Mouse (Mus musculus): Measurements from ENCODE around the gene Rbm47. TPM values are rescaled to one million over a fixed set of nuclear protein-coding genes. Genes with fewer than 3 reads are reported as not detected.

The Rbm47 gene
- polyA plus RNA-seq, 1 experiment from 2014 or later, result 53.2 TPM

GRCm38 (mm10) chr5:66170591-66170990, 2.3 kb downstream of the Rbm47 start:
- Histone ChIP-seq H3K9me3 (ENCODE audit: control insufficient read depth, low read depth, low read length) (no peaks in the 10 kb centered on the region), H3K9ac (replicated peaks; ENCODE audit: low read depth, low read length) (no peak overlapping the region), H3K36me3 (ENCODE audit: control insufficient read depth, insufficient read depth, low read length) (no peaks in the 10 kb centered on the region), H3K4me2 (replicated peaks; ENCODE audit: low read depth, low read length) (no peak overlapping the region), H3K4me3 (ENCODE audit: low read depth, low read length) (no peak overlapping the region), H3K27ac (ENCODE audit: low read length) (no peak overlapping the region), H3K4me1 (ENCODE audit: control insufficient read depth, insufficient read depth, low read length) (no peaks in the 10 kb centered on the region), H3K27me3 (ENCODE audit: control insufficient read depth, insufficient read depth, low read length) (no peaks in the 10 kb centered on the region)
- 66% methylated on average over 9 of the region's 9 CpGs for WGBS
- ATAC-seq (ENCODE audit: insufficient number of reproducible peaks, insufficient read depth, low FRiP score, low read depth), result no peak

- Histone ChIP-seq H3K27ac (ENCODE audit: low read length) (no peak overlapping the region), H3K9me3 (ENCODE audit: control insufficient read depth, low read depth, low read length) (no peaks in the 10 kb centered on the region), H3K4me3 (ENCODE audit: low read depth, low read length) (no peak overlapping the region), H3K4me2 (replicated peaks; ENCODE audit: low read depth, low read length) (no peak overlapping the region), H3K4me1 (ENCODE audit: control insufficient read depth, insufficient read depth, low read length) (no peaks in the 10 kb centered on the region), H3K36me3 (ENCODE audit: control insufficient read depth, insufficient read depth, low read length) (no peaks in the 10 kb centered on the region), H3K27me3 (ENCODE audit: control insufficient read depth, insufficient read depth, low read length) (no peaks in the 10 kb centered on the region), H3K9ac (replicated peaks; ENCODE audit: low read depth, low read length) (no peak overlapping the region)
- WGBS, result 88% methylated on average over 2 of the region's 2 CpGs
- ATAC-seq (ENCODE audit: insufficient number of reproducible peaks, insufficient read depth, low FRiP score, low read depth), result no peak
Measured at GRCm38 (mm10) chr5:66169099-66169485, 3.8 kb downstream of the Rbm47 start.

GRCm38 (mm10) chr5:66168462-66169098, 4.3 kb downstream of the Rbm47 start:
- no peaks in the 10 kb centered on the region for H3K9me3 ChIP-seq (ENCODE audit: control insufficient read depth, low read depth, low read length)
- no peak overlapping the region for H3K4me2 ChIP-seq (replicated peaks; ENCODE audit: low read depth, low read length)
- no peaks in the 10 kb centered on the region for H3K36me3 ChIP-seq (ENCODE audit: control insufficient read depth, insufficient read depth, low read length)
- no peak for ATAC-seq (ENCODE audit: insufficient number of reproducible peaks, insufficient read depth, low FRiP score, low read depth)
- H3K4me3 ChIP-seq (ENCODE audit: low read depth, low read length), result no peak overlapping the region
- 89% methylated on average over 8 of the region's 8 CpGs for WGBS
- H3K9ac ChIP-seq (replicated peaks; ENCODE audit: low read depth, low read length), result no peak overlapping the region
- H3K27me3 ChIP-seq (ENCODE audit: control insufficient read depth, insufficient read depth, low read length), result no peaks in the 10 kb centered on the region
- no peaks in the 10 kb centered on the region for H3K4me1 ChIP-seq (ENCODE audit: control insufficient read depth, insufficient read depth, low read length)
- H3K27ac ChIP-seq (ENCODE audit: low read length), result no peak overlapping the region

GRCm38 (mm10) chr5:66166931-66167330, 6.0 kb downstream of the Rbm47 start:
- Histone ChIP-seq H3K36me3 (ENCODE audit: control insufficient read depth, insufficient read depth, low read length) (no peaks in the 10 kb centered on the region), H3K4me2 (replicated peaks; ENCODE audit: low read depth, low read length) (no peak overlapping the region), H3K9me3 (ENCODE audit: control insufficient read depth, low read depth, low read length) (no peaks in the 10 kb centered on the region), H3K27me3 (ENCODE audit: control insufficient read depth, insufficient read depth, low read length) (no peaks in the 10 kb centered on the region), H3K4me3 (ENCODE audit: low read depth, low read length) (no peak overlapping the region), H3K9ac (replicated peaks; ENCODE audit: low read depth, low read length) (no peak overlapping the region), H3K4me1 (ENCODE audit: control insufficient read depth, insufficient read depth, low read length) (no peaks in the 10 kb centered on the region), H3K27ac (ENCODE audit: low read length) (no peak overlapping the region)
- ATAC-seq (ENCODE audit: insufficient number of reproducible peaks, insufficient read depth, low FRiP score, low read depth), result no peak
- WGBS, result 81% methylated on average over 5 of the region's 5 CpGs

GRCm38 (mm10) chr5:66166193-66166629, 6.7 kb downstream of the Rbm47 start:
- Histone ChIP-seq H3K36me3 (ENCODE audit: control insufficient read depth, insufficient read depth, low read length) (no peaks in the 10 kb centered on the region), H3K27me3 (ENCODE audit: control insufficient read depth, insufficient read depth, low read length) (no peaks in the 10 kb centered on the region), H3K4me2 (replicated peaks; ENCODE audit: low read depth, low read length) (no peak overlapping the region), H3K9me3 (ENCODE audit: control insufficient read depth, low read depth, low read length) (no peaks in the 10 kb centered on the region), H3K4me3 (ENCODE audit: low read depth, low read length) (no peak overlapping the region), H3K4me1 (ENCODE audit: control insufficient read depth, insufficient read depth, low read length) (no peaks in the 10 kb centered on the region), H3K27ac (ENCODE audit: low read length) (no peak overlapping the region), H3K9ac (replicated peaks; ENCODE audit: low read depth, low read length) (no peak overlapping the region)
- 35% methylated on average over 4 of the region's 4 CpGs for WGBS
- no peak for ATAC-seq (ENCODE audit: insufficient number of reproducible peaks, insufficient read depth, low FRiP score, low read depth)

GRCm38 (mm10) chr5:66165748-66166147, 7.2 kb downstream of the Rbm47 start:
- no peak overlapping the region for H3K4me2 ChIP-seq (replicated peaks; ENCODE audit: low read depth, low read length)
- no peaks in the 10 kb centered on the region for H3K4me1 ChIP-seq (ENCODE audit: control insufficient read depth, insufficient read depth, low read length)
- H3K27me3 ChIP-seq (ENCODE audit: control insufficient read depth, insufficient read depth, low read length), result no peaks in the 10 kb centered on the region
- no peak overlapping the region for H3K27ac ChIP-seq (ENCODE audit: low read length)
- no peak for ATAC-seq (ENCODE audit: insufficient number of reproducible peaks, insufficient read depth, low FRiP score, low read depth)
- 73% methylated on average over 8 of the region's 8 CpGs for WGBS
- H3K36me3 ChIP-seq (ENCODE audit: control insufficient read depth, insufficient read depth, low read length), result no peaks in the 10 kb centered on the region
- H3K9ac ChIP-seq (replicated peaks; ENCODE audit: low read depth, low read length), result no peak overlapping the region
- no peak overlapping the region for H3K4me3 ChIP-seq (ENCODE audit: low read depth, low read length)
- H3K9me3 ChIP-seq (ENCODE audit: control insufficient read depth, low read depth, low read length), result no peaks in the 10 kb centered on the region

GRCm38 (mm10) chr5:66156431-66156962, 16.4 kb downstream of the Rbm47 start:
- Histone ChIP-seq H3K4me2 (replicated peaks; ENCODE audit: low read depth, low read length) (no peak overlapping the region), H3K36me3 (ENCODE audit: control insufficient read depth, insufficient read depth, low read length) (no peaks in the 10 kb centered on the region), H3K9me3 (ENCODE audit: control insufficient read depth, low read depth, low read length) (no peaks in the 10 kb centered on the region), H3K9ac (replicated peaks; ENCODE audit: low read depth, low read length) (no peak overlapping the region), H3K4me3 (ENCODE audit: low read depth, low read length) (no peak overlapping the region), H3K4me1 (ENCODE audit: control insufficient read depth, insufficient read depth, low read length) (no peaks in the 10 kb centered on the region), H3K27me3 (ENCODE audit: control insufficient read depth, insufficient read depth, low read length) (no peaks in the 10 kb centered on the region), H3K27ac (ENCODE audit: low read length) (no peak overlapping the region)
- ATAC-seq (ENCODE audit: insufficient number of reproducible peaks, insufficient read depth, low FRiP score, low read depth), result no peak
- 67% methylated on average over 9 of the region's 9 CpGs for WGBS

- ATAC-seq (ENCODE audit: insufficient number of reproducible peaks, insufficient read depth, low FRiP score, low read depth), result no peak
- WGBS, result 76% methylated on average over 6 of the region's 6 CpGs
- Histone ChIP-seq H3K27me3 (ENCODE audit: control insufficient read depth, insufficient read depth, low read length) (no peaks in the 10 kb centered on the region; the same call in 1 of the 2 replicates), H3K9ac (replicated peaks; ENCODE audit: low read depth, low read length) (no peak overlapping the region), H3K27ac (ENCODE audit: low read length) (no peak overlapping the region), H3K36me3 (ENCODE audit: control insufficient read depth, insufficient read depth, low read length) (no peaks in the 10 kb centered on the region), H3K4me2 (replicated peaks; ENCODE audit: low read depth, low read length) (no peak overlapping the region), H3K4me1 (ENCODE audit: control insufficient read depth, insufficient read depth, low read length) (0 out of 2 replicates have a peak, but pooled peaks cover 3% of the 10 kb centered on the region), H3K4me3 (ENCODE audit: low read depth, low read length) (no peak overlapping the region), H3K9me3 (ENCODE audit: control insufficient read depth, low read depth, low read length) (no peaks in the 10 kb centered on the region)
Measured at GRCm38 (mm10) chr5:66154616-66155015, 18.3 kb downstream of the Rbm47 start.

- Histone ChIP-seq H3K4me2 (replicated peaks; ENCODE audit: low read depth, low read length) (no peak overlapping the region), H3K36me3 (ENCODE audit: control insufficient read depth, insufficient read depth, low read length) (no peaks in the 10 kb centered on the region), H3K27me3 (ENCODE audit: control insufficient read depth, insufficient read depth, low read length) (peaks cover 7% of the 10 kb centered on the region; the same call in 1 of the 2 replicates), H3K9ac (replicated peaks; ENCODE audit: low read depth, low read length) (no peak overlapping the region), H3K9me3 (ENCODE audit: control insufficient read depth, low read depth, low read length) (no peaks in the 10 kb centered on the region), H3K4me3 (ENCODE audit: low read depth, low read length) (no peak overlapping the region), H3K27ac (ENCODE audit: low read length) (no peak overlapping the region), H3K4me1 (ENCODE audit: control insufficient read depth, insufficient read depth, low read length) (0 out of 2 replicates have a peak, but pooled peaks cover 3% of the 10 kb centered on the region)
- ATAC-seq (ENCODE audit: insufficient number of reproducible peaks, insufficient read depth, low FRiP score, low read depth), result no peak
- 42% methylated on average over 5 of the region's 5 CpGs for WGBS
Measured at GRCm38 (mm10) chr5:66153486-66153885, 19.4 kb downstream of the Rbm47 start.

All from stomach, embryonic 14.5 days (tissue).